Mouse (Mus musculus) erythroblast, embryonic 14.5 days (primary cell): ENCODE measurements around the gene Bhlhe41.

ENCODE experiments used
- GATA1 ChIP-seq: IDR thresholded peaks from 2 replicates; pipeline ENCODE4 v1.6.1; 2012; ENCODE audit warnings: low read length, inconsistent platforms, mixed read lengths
- TAL1 ChIP-seq: IDR thresholded peaks from 3 replicates; pipeline ENCODE4 v1.6.1; 2012; ENCODE audit warnings: low read length, inconsistent platforms, mixed read lengths

DNA sequence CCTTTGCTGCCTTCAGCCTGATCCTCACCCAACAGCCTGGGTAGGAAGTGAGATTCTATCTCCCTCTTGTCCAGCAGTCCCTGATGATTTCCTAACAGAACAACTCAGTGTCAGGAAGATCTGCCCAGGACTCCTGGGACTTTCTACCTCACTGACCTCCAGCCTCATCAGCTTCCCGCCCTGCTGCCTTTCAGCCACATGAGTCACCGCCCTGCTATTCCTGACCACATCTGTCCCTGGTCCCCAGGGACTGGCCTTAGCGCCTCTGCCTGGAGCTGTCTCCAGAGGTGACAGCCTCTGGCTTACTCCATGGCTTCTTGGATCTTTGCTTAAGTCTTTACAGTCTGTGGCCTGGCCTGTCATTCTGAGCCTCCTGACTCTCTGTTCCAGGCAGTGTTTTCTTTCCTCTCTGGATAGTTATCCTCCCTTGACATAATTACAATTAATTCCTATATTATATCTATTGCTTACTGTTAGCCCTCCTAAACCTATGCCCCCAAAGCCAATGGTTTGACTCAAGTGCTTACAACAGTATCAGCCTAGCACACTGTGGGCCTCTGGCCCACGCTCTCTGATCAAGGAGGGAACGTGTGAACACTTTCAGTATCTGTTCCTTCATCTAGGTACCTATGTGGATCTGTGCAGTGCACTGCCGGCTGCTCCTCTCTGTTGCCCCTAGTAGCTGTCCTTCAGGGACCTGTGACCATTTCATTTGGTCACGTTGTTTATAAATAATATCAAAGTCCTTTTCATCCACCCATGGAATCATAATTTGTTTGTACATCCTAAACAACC is 40.9 kb upstream of the Bhlhe41 start:
- TF ChIP-seq TAL1 = no peak
- TF ChIP-seq GATA1 = no peak
